Mouse (Mus musculus): ENCODE results near the gene Socs7.

DNA sequence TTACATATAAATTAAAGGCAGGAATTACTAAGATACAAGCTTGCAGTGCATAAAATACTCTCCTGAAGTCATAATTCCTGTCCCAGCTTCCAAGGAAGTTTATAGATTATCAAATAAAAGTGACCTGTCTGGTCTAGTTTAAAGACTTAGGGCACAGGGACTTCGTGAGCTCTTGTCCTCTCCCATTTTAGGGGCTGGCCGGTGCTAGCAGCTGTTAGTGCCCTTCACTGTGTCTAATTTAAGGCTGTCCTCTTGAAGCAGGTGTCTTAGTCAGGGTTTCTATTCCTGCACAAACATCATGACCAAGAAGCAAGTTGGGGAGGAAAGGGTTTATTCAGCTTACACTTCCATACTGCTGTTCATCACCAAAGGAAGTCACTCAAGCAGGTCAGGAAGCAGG lies 11.1 kb downstream of the Socs7 start:
- TF ChIP-seq CTCF (IDR thresholded peaks at IDR 0.05; ENCODE audit: extremely low read depth, insufficient read length, insufficient replicate concordance, low read depth, low read length) = no peak
- TF ChIP-seq POLR2A (IDR thresholded peaks at IDR 0.05; ENCODE audit: low read depth, low read length) = no peak
